Mouse (Mus musculus): ENCODE measurements around the gene Akt1. TPM values are rescaled to one million over a fixed set of nuclear protein-coding genes. Genes with fewer than 3 reads are reported as not detected.
A peak's percentile ranks its signal among the peaks of the same experiment; 100 is the strongest.

The Akt1 gene
- polyA plus RNA-seq, 1 experiment, result 105 TPM

DNA sequence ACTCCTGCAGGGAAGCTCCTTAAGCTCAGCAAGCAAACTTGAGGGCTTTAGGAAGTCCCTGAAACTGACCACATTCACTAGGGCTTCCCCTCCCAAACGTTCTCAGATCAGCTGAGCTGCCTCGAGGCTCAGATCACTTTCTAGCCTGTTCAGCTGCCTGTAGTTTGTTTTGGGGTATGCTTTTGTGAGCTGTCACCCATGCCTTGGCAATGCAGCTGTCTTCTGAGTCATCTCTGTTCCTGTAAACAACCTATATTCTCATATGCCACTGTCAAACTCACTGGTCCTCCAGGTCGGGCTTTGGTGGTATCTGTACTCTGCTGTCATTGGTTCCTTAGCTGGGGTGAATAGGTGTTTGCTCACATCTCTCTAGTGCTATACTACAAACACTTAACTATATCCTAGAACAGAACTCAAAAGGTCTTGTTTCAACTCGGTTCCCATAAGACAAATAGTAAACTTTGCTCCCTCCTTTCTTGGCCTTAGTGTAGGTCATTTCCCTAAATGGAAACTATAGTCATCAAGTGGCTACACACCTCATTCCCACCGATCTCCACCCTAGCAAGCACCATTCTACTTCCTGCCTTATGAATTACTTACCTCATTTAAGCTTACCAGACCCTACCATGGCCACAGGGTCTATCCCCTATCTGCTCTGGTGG lies 22.8 kb downstream of the Akt1 start:
- TF ChIP-seq CTCF (IDR thresholded peaks at IDR 0.05; ENCODE audit: extremely low read depth, insufficient read depth, insufficient read length, insufficient replicate concordance) (no peak), POLR2A (IDR thresholded peaks at IDR 0.05; ENCODE audit: low read depth, low read length) (no peak)
- Histone ChIP-seq H3K36me3 (ENCODE audit: control insufficient read depth, insufficient read depth, low read length) (peaks cover 23% of the 10 kb centered on the region), H3K27me3 (ENCODE audit: control insufficient read depth, insufficient read depth, low read length) (no peaks in the 10 kb centered on the region), H3K27ac (ENCODE audit: insufficient read depth, low read length) (no peak overlapping the region), H3K4me3 (ENCODE audit: extremely low read depth, insufficient read depth, insufficient read length) (no peak overlapping the region), H3K4me1 (ENCODE audit: control insufficient read depth, insufficient read depth, insufficient read length) (no peaks in the 10 kb centered on the region)
- no peak for DNase-seq (ENCODE audit: low read depth in 1 of 2, low spot score in 2 of 2)
- 75% methylated on average over 5 of the region's 5 CpGs for WGBS

DNA sequence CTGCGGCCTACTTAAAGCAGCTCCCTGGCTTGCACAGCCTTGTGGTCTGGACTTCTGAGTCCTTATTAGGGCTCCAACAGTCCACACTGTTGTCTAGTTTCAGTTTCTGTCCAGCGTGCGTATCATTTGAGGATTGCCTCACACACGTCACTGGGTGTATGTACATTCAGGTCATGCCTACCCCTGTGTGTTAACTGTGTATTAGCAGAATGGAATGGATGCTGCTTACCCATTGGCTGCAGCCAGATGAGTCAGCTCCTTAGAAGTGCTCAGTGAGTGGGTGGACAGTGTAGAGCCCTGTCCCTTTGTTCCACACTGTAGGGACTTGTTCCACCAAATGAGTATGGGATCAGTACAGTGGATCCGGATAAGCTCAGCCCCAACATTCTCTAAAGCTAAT lies 26.6 kb downstream of the Akt1 start:
- TF ChIP-seq CTCF (IDR thresholded peaks at IDR 0.05; ENCODE audit: extremely low read depth, insufficient read depth, insufficient read length, insufficient replicate concordance), result no peak
- no peak for TF ChIP-seq POLR2A (IDR thresholded peaks at IDR 0.05; ENCODE audit: low read depth, low read length)
- Histone ChIP-seq H3K4me1 (ENCODE audit: control insufficient read depth, insufficient read depth, insufficient read length) (peaks cover 4% of the 10 kb centered on the region; the same call in 1 of the 2 replicates), H3K27ac (ENCODE audit: insufficient read depth, low read length) (no peak overlapping the region), H3K27me3 (ENCODE audit: control insufficient read depth, insufficient read depth, low read length) (no peaks in the 10 kb centered on the region), H3K4me3 (ENCODE audit: extremely low read depth, insufficient read depth, insufficient read length) (no peak overlapping the region), H3K36me3 (ENCODE audit: control insufficient read depth, insufficient read depth, low read length) (0 out of 2 replicates have a peak, but pooled peaks cover 2% of the 10 kb centered on the region)
- DNase-seq (ENCODE audit: low read depth in 1 of 2, low spot score in 2 of 2), result no peak
- WGBS, result 91% methylated on average over 5 of the region's 5 CpGs

DNA sequence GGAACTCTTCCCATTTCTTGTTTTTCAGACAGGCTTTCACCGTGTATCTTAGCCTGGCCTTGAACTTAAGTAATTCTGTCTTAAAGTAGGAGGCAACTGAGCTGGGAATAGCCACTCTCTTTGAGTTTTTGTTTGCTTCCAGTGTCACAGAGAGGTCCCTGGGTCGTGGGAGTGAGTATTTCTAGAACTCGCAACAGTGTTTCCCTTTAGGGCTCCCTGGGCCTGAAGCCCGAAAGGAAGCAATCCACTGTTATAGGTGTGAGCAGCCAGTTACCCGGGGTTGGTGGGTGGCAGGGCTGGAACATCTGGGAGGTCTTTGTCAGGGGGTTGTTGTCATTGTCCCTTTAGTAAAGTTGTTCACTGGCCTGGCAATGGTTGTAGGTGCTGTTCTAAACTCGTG lies 28.5 kb downstream of the Akt1 start:
- 0 out of 2 replicates have a peak, but pooled peaks cover 2% of the 10 kb centered on the region for H3K36me3 ChIP-seq (ENCODE audit: control insufficient read depth, insufficient read depth, low read length)
- no peaks in the 10 kb centered on the region for H3K27me3 ChIP-seq (ENCODE audit: control insufficient read depth, insufficient read depth, low read length)
- no peak for DNase-seq (ENCODE audit: low read depth in 1 of 2, low spot score in 2 of 2)
- no peak overlapping the region for H3K4me3 ChIP-seq (ENCODE audit: extremely low read depth, insufficient read depth, insufficient read length)
- 57% methylated on average over 6 of the region's 6 CpGs for WGBS
- TF ChIP-seq POLR2A (IDR thresholded peaks at IDR 0.05; ENCODE audit: low read depth, low read length), result no peak
- TF ChIP-seq CTCF (IDR thresholded peaks at IDR 0.05; ENCODE audit: extremely low read depth, insufficient read depth, insufficient read length, insufficient replicate concordance), result no peak
- H3K27ac ChIP-seq (ENCODE audit: insufficient read depth, low read length), result no peak overlapping the region
- peaks cover 4% of the 10 kb centered on the region; the same call in 1 of the 2 replicates for H3K4me1 ChIP-seq (ENCODE audit: control insufficient read depth, insufficient read depth, insufficient read length)

DNA sequence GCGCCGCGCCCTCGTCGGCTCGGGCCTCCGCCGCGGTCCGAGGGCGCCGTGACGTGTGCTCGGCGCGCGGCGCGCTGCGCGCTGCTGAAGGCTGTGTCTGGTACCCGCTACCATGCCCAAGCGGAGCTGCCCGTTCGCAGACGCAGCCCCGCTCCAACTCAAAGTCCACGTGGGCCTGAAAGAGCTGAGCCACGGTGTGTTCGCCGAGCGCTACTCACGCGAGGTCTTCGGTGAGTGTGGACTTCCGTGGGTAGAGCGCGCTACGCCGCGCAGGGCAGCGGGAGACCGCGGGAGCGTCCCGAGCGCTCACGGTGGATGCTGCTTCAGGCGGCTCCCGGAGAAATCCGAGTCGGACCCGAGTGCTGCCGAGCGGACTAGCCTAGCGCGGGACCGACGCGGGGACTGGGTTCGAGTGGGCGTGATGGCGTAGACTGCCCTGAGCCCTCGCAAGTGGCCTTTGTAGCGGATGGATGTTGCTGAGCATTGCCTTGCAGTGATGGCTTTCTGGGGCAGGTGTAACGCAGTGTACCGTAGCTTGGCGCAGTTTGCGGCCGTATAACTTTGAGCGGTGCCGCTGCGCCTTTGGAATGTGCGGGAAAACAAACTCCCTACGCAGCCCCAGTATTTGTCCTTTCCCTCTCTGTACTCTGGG lies 29.7 kb downstream of the Akt1 start:
- no peak for DNase-seq (ENCODE audit: low read depth in 1 of 2, low spot score in 2 of 2)
- peak overlapping the region; percentile 82 for H3K4me3 ChIP-seq (ENCODE audit: extremely low read depth, insufficient read depth, insufficient read length)
- peak overlapping the region; percentile 68 for H3K27ac ChIP-seq (ENCODE audit: insufficient read depth, low read length)
- no peaks in the 10 kb centered on the region for H3K36me3 ChIP-seq (ENCODE audit: control insufficient read depth, insufficient read depth, low read length)
- no peak for TF ChIP-seq CTCF (IDR thresholded peaks at IDR 0.05; ENCODE audit: extremely low read depth, insufficient read depth, insufficient read length, insufficient replicate concordance)
- TF ChIP-seq POLR2A (IDR thresholded peaks at IDR 0.05; ENCODE audit: low read depth, low read length), result peak; percentile 61
- peaks cover 4% of the 10 kb centered on the region; the same call in 1 of the 2 replicates for H3K4me1 ChIP-seq (ENCODE audit: control insufficient read depth, insufficient read depth, insufficient read length)
- no peaks in the 10 kb centered on the region for H3K27me3 ChIP-seq (ENCODE audit: control insufficient read depth, insufficient read depth, low read length)
- WGBS, result under 1% methylated on average over 75 of the region's 75 CpGs

DNA sequence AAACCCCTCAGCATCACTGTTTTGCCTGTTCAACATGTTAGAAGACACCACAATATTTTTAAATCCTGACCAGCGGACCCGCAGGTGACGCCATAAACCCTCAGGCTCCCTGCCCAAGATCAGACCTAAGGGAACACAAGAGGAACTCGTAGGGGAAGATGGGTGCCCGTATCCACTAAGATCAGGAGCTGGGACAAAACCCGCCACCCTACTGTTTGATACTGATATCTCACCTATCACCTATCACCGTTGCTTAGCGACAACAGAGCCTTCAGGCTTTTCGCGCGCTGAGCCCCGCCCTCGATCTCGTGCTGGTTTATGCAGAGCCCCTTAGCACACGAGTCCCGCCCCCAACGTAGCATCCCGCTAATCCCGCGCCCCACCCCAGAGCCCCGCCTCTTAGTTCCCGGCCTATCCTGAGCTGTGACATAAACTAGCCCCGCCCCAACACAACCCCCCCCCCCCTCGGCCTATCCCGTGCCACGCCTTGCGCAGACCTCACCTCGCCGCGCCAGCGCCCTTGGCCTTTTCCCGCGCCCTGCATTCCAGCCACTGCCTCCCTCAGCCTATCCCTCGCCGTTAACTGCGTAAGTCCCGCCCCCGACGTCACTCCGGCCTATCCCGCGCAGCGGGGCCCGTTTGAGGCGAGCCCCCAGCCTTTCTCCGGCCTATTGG lies 30.4 kb downstream of the Akt1 start, which contains the start of gene Siva1:
Gene Siva1, plus strand, starts transcription at position 500 of the 675 bp plus-strand sequence.
- DNase-seq (ENCODE audit: low read depth in 1 of 2, low spot score in 2 of 2), result peak; percentile 97 to 99
- H3K4me3 ChIP-seq (ENCODE audit: extremely low read depth, insufficient read depth, insufficient read length), result peak within 1 kb of the TSS; percentile 82
- 1% methylated on average over 46 of the region's 46 CpGs for WGBS

DNA sequence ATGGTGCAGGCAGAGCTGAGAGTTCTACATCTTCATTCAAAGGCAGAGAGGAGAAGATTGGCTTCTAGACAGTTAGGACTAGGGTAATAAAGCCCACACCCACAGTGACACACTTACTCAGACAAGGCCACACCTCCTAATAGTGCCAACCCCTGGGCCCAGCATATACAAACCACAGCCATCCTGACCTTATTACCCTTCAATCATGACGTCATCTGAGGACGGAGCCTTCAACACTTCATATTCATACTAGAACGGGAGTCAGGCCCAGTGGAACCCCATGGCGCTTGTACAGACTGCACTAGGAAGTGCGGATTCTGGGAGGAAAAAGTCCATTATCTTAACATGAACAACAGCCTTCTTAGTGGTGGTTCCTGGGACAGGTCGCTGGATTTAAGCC lies 31.6 kb downstream of the Akt1 start:
- TF ChIP-seq CTCF (IDR thresholded peaks at IDR 0.05; ENCODE audit: extremely low read depth, insufficient read depth, insufficient read length, insufficient replicate concordance) (no peak), POLR2A (IDR thresholded peaks at IDR 0.05; ENCODE audit: low read depth, low read length) (no peak)
- Histone ChIP-seq H3K27ac (ENCODE audit: insufficient read depth, low read length) (no peak overlapping the region), H3K4me3 (ENCODE audit: extremely low read depth, insufficient read depth, insufficient read length) (no peak overlapping the region), H3K4me1 (ENCODE audit: control insufficient read depth, insufficient read depth, insufficient read length) (peaks cover 4% of the 10 kb centered on the region; the same call in 1 of the 2 replicates), H3K27me3 (ENCODE audit: control insufficient read depth, insufficient read depth, low read length) (no peaks in the 10 kb centered on the region), H3K36me3 (ENCODE audit: control insufficient read depth, insufficient read depth, low read length) (no peaks in the 10 kb centered on the region)
- DNase-seq (ENCODE audit: low read depth in 1 of 2, low spot score in 2 of 2), result no peak
- 88% methylated on average over 6 of the region's 6 CpGs for WGBS

More for the DNA sequence above, 30.4 kb downstream of the Akt1 start, which contains the start of gene Siva1:
- TF ChIP-seq CTCF (IDR thresholded peaks at IDR 0.05; ENCODE audit: extremely low read depth, insufficient read depth, insufficient read length, insufficient replicate concordance) (no peak), POLR2A (IDR thresholded peaks at IDR 0.05; ENCODE audit: low read depth, low read length) (no peak)
- no peaks in the 10 kb centered on the region for H3K36me3 ChIP-seq (ENCODE audit: control insufficient read depth, insufficient read depth, low read length)
- H3K4me1 ChIP-seq (ENCODE audit: control insufficient read depth, insufficient read depth, insufficient read length), result peaks cover 4% of the 10 kb centered on the region; the same call in 1 of the 2 replicates
- no peaks in the 10 kb centered on the region for H3K27me3 ChIP-seq (ENCODE audit: control insufficient read depth, insufficient read depth, low read length)
- peak within 1 kb of the TSS; percentile 68 for H3K27ac ChIP-seq (ENCODE audit: insufficient read depth, low read length)
